In genomic region chr7:101673497-101673896, GRCm38 (mm10) we compare ENCODE assay signal across 9 mouse cellular contexts. TPM values are rescaled to one million over a fixed set of nuclear protein-coding genes. Genes with fewer than 3 reads are reported as not detected.
A peak's percentile ranks its signal among the peaks of the same experiment; 100 is the strongest.
DNase-seq lines count a peak whose midpoint lies in the region; ATAC-seq and TF ChIP-seq lines count a peak whose summit lies in the region.
"Had no signal": no experiment of that assay in that cellular context is flagged by ENCODE, and none has a peak within 500 bp of the region (broad histone marks: within the 10 kb centered on the region; RNA-seq: fewer than 3 reads in every experiment).

No protein-coding gene starts in this region.

- ATAC-seq in limb, embryonic 13.5 days (ENCODE audit: low FRiP score, low read depth) = no peak
- ATAC-seq in heart, postnatal 0 days (ENCODE audit: insufficient read depth, low read depth) = peak; percentile 84

- H3K27me3 ChIP-seq in limb, embryonic 13.5 days = no peaks in the 10 kb centered on the region
- H3K27me3 ChIP-seq in limb, embryonic 10.5 days (ENCODE audit: low read depth, poor library complexity, severe bottlenecking) = no peaks in the 10 kb centered on the region
- no peaks in the 10 kb centered on the region for H3K27me3 ChIP-seq in heart, postnatal 0 days (ENCODE audit: control insufficient read depth, insufficient read depth, low read length)

- 41% methylated on average over 2 of the region's 2 CpGs for WGBS in limb, embryonic 13.5 days
- 59% methylated on average over 2 of the region's 2 CpGs for WGBS in limb, embryonic 10.5 days
- WGBS in heart, postnatal 0 days = 10% methylated on average over 2 of the region's 2 CpGs

- no peaks in the 10 kb centered on the region for H3K4me1 ChIP-seq in limb, embryonic 13.5 days
- H3K4me1 ChIP-seq in limb, embryonic 10.5 days = peaks cover 4% of the 10 kb centered on the region; the same call in 1 of the 2 replicates
- peaks cover 33% of the 10 kb centered on the region for H3K4me1 ChIP-seq in heart, postnatal 0 days (ENCODE audit: control insufficient read depth, insufficient read depth)

- peak; percentile 15 for DNase-seq in adrenal gland, adult 2 months
- no peak for DNase-seq in adrenal gland, adult (ENCODE audit: inconsistent age in 2 of 2, low spot score in 1 of 2)
- no peak for DNase-seq in limb, embryonic 10.5 days (ENCODE audit: low spot score)
- peak; percentile 38 for DNase-seq in heart, postnatal 0 days (ENCODE audit: low spot score)
- DNase-seq in thymus, postnatal 10 days (ENCODE audit: low spot score in 2 of 2) = peak; percentile 55 to 59
- no peak for DNase-seq in B cell, adult 2 months
- DNase-seq in left cerebral cortex, adult 8-10 months (ENCODE audit: low spot score in 2 of 2) = no peak
- DNase-seq: right cerebral cortex, postnatal 4 days had no signal

- no peak overlapping the region for H3K4me2 ChIP-seq in limb, embryonic 13.5 days (replicated peaks)
- no peak overlapping the region for H3K4me2 ChIP-seq in heart, postnatal 0 days (ENCODE audit: low read depth, low read length)

- H3K36me3 ChIP-seq in limb, embryonic 13.5 days = peaks cover 17% of the 10 kb centered on the region
- H3K36me3 ChIP-seq in limb, embryonic 10.5 days = 0 out of 2 replicates have a peak, but pooled peaks cover 12% of the 10 kb centered on the region
- H3K36me3 ChIP-seq in heart, postnatal 0 days (replicated peaks; ENCODE audit: control insufficient read depth, insufficient read depth, low read length) = no peaks in the 10 kb centered on the region

- H3K9me3 ChIP-seq in limb, embryonic 13.5 days = no peaks in the 10 kb centered on the region
- no peaks in the 10 kb centered on the region for H3K9me3 ChIP-seq in limb, embryonic 10.5 days (replicated peaks)
- no peaks in the 10 kb centered on the region for H3K9me3 ChIP-seq in heart, postnatal 0 days (replicated peaks; ENCODE audit: control insufficient read depth, low read length)

- TF ChIP-seq EP300 in heart, postnatal 0 days (IDR thresholded peaks at IDR 0.05; ENCODE audit: low read depth) = no peak

- no peak for TF ChIP-seq CTCF in heart, postnatal 0 days (IDR thresholded peaks at IDR 0.05; ENCODE audit: low read depth)

- 0 out of 2 replicates have a peak overlapping the region, but pooled peaks have one; percentile 25 for H3K9ac ChIP-seq in limb, embryonic 13.5 days
- H3K9ac ChIP-seq in heart, postnatal 0 days (replicated peaks; ENCODE audit: low read depth, low read length) = no peak overlapping the region

- no peak overlapping the region for H3K4me3 ChIP-seq in limb, embryonic 13.5 days
- no peak overlapping the region for H3K4me3 ChIP-seq in limb, embryonic 10.5 days
- H3K4me3 ChIP-seq in heart, postnatal 0 days (ENCODE audit: low read depth, low read length) = no peak overlapping the region

- H3K27ac ChIP-seq in limb, embryonic 13.5 days = no peak overlapping the region
- H3K27ac ChIP-seq in limb, embryonic 10.5 days = no peak overlapping the region
- peak overlapping the region; percentile 56 for H3K27ac ChIP-seq in heart, postnatal 0 days (ENCODE audit: low read depth)

RNA-seq across cellular contexts. Expression of gene Clpb, which starts 10.1 kb away (rescaled TPM):
- 10 to 100 TPM; 87.6 to 89.5 TPM for total RNA-seq in adrenal gland, adult 2 months (2021)
- polyA plus RNA-seq in adrenal gland, adult 2 months (2012; rRNA removed) = 23.6 and 27.8 TPM in 2 replicates
- polyA plus RNA-seq in limb, embryonic 13.5 days (2015; fragmentation: Nextera tagmentation; extraction: Ambion mirVana) = 46.7 and 52.1 TPM in 2 replicates
- 55.3 and 62.7 TPM in 2 replicates for polyA plus RNA-seq in limb, embryonic 10.5 days (2016; fragmentation: Nextera tagmentation; extraction: Ambion mirVana)
- total RNA-seq in heart, postnatal 0 days (2014; rRNA removed; ENCODE audit: low replicate concordance) = 42.2 and 84.6 TPM in 2 replicates
- polyA plus RNA-seq in heart, postnatal 0 days (2015; fragmentation: Nextera tagmentation; extraction: Ambion mirVana) = 47.2 and 47.7 TPM in 2 replicates
- total RNA-seq in left cerebral cortex, adult 8-10 months (2022) = 10 to 100 TPM; 50.4 to 57.6 (median 54.6) TPM

Comparison
In these comparisons a context has a peak if more than half of its experiments do, and no peak if none do; other contexts are left out.
1. DNase-seq: peak in adrenal gland, adult 2 months (single experiment), heart, postnatal 0 days (single experiment) and thymus, postnatal 10 days (2 of 2); none in adrenal gland, adult (0 of 2), limb, embryonic 10.5 days (single experiment), B cell, adult 2 months (0 of 2) and left cerebral cortex, adult 8-10 months (0 of 2).